Mouse (Mus musculus) cerebellum, postnatal 14 days (tissue): ENCODE measurements around the gene Auts2.
A peak's percentile ranks its signal among the peaks of the same experiment; 100 is the strongest.

Experiments
- DNase-seq, 2 experiments: peaks; one replicate each; pipeline ENCODE4 v3.0.0; 2021; ENCODE audit warnings: mixed read lengths in 2 of 2

Auts2 gene

DNA sequence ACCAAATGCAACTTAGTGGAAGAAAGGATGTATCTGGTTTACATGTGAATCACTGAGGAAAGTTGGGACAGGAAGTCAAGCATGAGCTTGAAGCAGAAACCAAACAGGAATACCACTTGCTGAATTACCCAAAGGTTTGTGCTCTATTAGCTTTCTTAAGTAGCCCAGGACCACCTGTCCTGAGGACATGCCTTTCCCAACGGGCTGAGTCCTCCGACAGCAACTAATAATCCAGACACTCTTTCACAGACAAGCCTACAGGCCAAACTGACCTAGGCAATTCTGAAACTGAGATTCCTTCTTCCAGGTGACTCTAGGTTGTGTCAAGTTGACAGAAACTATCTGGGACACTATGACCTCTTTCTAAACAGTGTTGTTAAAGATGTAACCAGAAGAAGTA, 44.2 kb downstream of the Auts2 start:
- DNase-seq: no peak

GRCm38 (mm10) chr5:132498045-132498444, 45.1 kb downstream of the Auts2 start:
- DNase-seq: no peak

- DNase-seq: no peak
Observed at GRCm38 (mm10) chr5:132492793-132493192, 50.4 kb downstream of the Auts2 start.

DNA sequence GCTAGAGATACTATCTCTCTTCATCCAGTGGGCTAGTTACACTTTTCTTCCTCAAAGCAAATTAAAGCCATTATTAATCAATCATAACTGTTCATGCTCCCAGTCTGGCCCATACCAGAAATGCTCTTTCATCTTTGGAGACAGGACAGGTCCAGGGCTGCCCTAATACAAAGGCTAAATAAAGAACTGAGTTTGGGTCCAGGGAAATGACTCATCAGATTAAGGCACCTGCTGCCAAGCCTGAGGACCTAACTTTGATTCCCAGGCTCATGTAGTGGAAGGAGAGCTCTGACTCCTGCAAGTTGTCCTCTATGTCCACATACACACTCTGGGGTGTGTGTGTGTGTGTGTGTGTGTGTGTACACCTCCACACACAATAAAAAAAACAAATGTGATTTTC, 51.1 kb downstream of the Auts2 start:
- peak in 1 of 2 experiments; percentile 46 for DNase-seq

GRCm38 (mm10) chr5:132491508-132491907, 51.6 kb downstream of the Auts2 start:
- no peak for DNase-seq

DNA sequence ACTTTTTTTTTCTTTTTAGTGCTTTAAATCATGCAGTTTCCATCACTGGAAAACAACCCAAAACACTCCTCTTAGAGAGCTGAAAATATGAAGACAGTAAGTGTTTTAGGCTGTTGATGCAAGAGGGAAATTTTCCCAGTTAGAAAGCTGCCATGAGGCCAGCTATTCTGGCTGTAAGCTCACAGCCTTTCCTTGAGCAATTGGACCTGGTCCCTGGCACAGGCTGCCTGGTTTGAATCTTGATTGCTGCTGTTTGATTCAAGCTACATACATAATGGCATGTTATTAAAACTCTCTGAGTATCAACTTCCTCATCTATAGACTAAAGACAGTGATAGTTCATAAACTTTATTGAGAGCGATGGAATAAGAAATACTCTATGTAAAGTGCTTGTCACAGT, 52.8 kb downstream of the Auts2 start:
- peak; percentile 30 to 58 for DNase-seq

DNA sequence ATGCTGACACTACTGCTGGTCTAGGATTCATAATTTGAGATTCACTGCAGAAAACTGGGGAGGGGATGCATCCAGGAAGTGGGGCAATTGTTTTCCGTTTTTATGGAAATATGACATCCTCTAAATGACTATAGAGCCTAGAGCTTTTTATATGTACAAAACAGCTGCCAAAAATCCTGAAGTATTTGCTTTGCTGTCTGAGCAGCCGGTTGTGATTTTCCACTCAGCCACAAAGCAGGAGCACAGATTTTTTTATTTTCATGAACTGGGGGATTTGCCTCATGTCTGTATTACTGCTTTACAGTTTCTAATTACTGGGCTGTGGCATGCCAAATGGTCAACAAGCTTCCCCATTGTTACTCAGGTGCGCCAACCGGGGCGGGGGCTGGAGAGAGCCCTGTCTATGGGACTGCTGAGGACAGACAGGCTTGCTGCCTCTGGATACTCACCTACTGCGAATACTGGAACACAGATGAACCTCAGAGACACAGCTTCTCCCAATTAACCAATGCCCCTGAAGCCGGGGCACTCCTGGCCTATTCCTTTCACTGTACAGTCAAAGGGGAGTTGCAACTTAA, 53.3 kb downstream of the Auts2 start:
- DNase-seq: no peak

DNA sequence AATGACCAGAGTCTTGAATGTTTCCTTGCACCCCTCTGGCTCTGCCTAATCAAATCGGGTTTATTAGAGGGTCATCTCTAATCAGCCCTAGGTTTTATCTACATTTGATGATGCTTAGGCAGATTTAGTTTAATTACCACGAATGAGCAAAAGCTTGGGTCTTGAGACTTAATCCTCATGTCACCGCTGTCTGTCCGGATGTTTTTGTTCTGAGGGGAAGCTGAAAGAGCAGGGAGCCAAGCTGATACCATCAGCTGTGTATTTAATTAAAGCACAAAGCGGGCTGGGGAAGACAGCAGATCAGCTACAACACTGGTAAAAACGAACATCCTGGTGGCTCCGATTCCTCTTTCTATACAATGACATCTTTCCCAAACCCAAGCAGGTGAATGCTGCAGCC, 56.3 kb downstream of the Auts2 start:
- no peak for DNase-seq

- no peak for DNase-seq
Observed at GRCm38 (mm10) chr5:132485994-132486393, 57.1 kb downstream of the Auts2 start.

DNA sequence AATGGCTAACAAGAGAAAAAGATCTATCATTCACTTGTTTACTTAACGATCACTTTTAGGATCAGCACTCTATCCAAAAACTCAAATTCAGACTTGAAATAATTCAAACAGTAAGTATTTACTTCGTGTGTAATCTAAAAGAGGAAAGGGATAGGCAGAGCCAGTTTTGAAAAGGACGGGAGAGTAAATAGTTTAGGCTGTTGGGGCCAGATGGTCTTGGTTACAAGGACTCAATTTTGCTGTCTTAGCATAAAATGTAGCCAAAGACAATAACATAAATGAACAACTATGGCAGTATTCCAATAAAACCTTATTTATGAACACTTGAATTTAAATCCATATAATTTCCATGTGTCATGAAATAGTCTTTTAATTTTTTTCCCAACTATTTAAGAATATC, 57.7 kb downstream of the Auts2 start:
- no peak for DNase-seq

GRCm38 (mm10) chr5:132481476-132481875, 61.7 kb downstream of the Auts2 start:
- DNase-seq: no peak

GRCm38 (mm10) chr5:132480461-132480860, 62.7 kb downstream of the Auts2 start:
- DNase-seq: no peak

DNA sequence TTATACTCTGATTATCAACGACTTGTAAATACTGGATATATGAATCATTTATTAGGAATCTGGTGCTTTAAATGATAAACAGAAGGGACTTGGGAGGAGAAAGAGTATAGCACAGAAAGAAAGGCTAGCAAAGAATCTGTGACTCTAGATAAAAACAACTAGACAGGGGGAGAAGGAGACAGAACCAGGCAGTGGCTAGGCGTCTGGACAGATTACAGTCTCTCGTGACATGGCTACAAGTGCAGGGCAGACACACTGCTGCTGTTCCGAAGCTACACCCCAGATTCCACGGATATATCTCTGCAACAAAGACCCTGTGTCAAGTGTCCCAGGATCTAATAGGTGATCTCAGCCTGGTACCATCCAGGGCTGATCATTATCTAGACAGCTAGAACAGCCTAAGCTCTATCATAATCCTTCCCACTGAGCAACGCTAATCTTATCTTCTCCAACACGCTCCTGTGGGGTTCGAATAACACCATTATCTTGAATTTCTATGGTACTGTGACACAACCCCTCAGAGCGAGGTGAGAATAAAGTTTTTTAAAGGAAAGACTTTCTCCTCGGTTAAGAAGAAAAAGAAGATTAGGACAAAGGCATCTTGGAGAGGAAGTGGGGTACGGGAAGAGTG, 63.8 kb downstream of the Auts2 start:
- no peak for DNase-seq

DNA sequence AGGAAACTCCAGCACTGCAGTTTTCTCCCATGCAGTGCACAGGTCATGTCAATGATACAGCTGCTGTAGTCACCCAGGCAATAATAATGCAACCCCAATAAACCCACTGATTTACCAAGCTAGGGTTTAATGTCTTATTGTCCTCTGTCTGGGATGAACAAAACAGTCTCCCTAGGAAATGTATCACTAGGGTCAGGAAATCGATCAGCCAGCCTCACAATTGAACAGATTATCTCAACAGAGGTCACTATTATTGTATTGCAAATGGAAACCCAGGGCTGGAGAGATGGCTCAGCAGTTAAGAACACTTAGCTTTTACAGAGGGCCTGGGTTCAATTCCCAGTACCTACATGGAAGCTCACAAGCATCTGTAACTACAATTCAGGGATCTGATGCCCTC, 65.6 kb downstream of the Auts2 start:
- no peak for DNase-seq

DNA sequence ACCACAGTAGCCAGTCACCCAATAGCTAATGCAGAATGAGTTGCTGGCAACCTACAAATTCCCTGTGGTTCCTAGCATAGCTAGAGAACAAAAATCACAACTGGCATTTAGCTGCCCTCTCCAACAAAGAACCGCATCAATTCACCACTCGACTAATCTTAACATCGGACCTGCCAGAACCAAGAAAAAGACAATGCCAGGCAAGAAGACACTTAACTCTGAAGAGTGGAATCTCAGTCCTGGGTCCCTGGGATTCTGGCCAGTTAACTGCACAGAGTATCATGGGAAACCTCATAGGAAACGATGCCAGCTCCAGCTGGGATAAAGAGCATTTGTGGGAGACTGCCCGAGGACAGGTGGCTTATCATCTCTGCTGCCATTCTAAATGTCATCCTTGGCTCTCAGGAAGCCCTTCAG, 70.2 kb downstream of the Auts2 start:
- peak; percentile 91 to 94 for DNase-seq

GRCm38 (mm10) chr5:132472184-132472829, 70.8 kb downstream of the Auts2 start:
- DNase-seq: peak in 1 of 2 experiments; percentile 48

- DNase-seq: no peak
Observed at GRCm38 (mm10) chr5:132467364-132467743, 75.8 kb downstream of the Auts2 start.

DNA sequence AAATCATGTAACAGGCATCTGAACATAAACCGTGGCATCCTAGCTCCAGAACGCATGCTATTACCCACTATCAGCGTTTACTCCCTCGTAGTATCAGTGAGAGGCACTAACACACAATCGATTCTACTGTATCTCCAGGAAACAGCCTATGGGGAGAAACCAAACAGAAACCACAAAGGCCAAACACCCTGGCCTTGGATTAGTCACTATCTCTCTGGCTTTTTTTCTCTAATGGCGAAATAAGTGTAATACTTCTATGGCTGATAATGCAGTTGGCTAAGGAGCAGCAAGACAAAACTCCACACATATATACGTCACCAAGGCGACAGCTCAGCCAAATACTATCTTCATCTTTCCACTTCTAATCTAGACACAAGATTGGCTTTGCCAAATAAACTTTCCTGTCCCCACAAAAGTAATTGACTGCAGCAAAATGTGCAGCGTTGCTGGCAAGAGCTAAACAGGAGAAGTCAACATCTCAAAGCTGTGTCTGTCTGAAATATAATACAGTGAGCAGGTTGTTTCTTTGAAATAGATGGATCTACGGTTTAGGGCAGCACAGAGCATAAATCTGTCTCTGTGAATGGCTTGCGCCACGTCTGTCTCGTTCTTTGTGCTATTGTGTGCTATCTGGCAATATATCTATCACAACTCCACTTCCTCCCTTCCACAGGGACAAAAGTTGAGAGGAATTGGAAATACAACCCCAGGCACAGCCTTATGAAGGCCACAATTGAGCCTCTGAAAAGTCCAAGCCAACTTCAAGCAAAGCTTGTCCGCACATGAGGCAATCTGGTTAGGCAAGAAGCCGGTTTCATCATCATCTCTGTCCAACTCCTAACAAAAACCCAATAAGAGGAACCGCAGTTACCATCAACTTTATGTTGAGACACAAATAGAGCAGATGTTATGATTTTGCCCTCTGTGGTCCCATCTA, 76.4 kb downstream of the Auts2 start:
- no peak for DNase-seq

GRCm38 (mm10) chr5:132462560-132462959, 80.6 kb downstream of the Auts2 start:
- no peak for DNase-seq

DNA sequence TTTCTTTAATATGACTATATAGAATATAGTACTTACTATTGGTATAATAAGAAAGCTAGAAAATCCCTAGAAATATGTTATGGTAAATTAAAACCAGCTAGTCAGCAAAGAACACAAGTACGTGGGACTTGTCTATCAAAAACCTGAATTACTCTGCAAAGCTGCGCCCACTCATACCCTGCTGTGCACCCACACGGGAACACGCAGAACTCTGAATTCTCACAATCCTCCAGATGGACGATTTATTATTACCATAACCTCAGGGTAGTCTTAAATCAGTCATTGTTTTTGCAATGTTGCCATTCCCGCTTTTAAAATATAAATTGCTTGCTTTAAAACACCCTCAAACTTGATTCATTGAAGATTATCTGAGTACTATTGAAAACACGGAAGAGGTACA, 84.6 kb downstream of the Auts2 start:
- DNase-seq: no peak

DNA sequence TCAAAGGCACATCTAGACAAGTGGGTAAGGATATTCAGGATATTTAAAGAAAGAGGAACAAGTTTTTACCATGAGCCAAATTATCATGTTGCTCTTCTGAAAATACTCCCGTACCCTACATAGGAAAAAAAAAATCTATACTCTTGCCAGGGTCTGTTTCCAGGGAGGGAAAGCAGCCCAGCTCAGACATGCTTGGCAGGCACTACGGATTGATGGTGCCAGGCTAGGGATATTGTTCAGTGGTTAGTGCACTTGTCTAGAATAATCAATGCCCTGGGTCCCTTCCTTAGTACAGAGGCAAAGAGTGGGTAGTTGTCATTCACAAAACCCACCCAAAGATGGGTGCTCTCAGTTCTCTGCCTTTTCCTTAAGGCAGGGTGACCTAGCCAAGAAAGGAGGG, 90.8 kb downstream of the Auts2 start:
- no peak for DNase-seq

DNA sequence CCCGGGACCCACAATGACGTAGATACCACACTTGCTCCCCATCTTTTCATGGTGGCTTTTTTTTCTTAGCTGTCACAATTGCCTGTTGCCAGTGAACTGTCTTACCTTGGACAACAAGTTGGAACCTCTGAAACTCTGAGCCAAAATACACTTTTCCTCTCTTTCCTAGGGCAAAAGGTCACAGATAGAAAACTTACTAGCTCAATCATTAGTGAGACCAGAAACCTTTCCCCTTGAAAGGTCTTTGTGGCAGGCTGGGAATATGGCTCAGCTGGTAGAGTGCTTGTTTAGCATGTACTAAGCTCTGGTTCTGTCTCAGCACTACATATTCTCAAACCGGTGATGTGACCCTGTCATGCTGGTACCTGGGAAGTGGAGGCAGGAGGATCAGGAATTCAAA, 93.1 kb downstream of the Auts2 start:
- DNase-seq: no peak

- no peak for DNase-seq
Observed at GRCm38 (mm10) chr5:132448401-132449066, 94.6 kb downstream of the Auts2 start.
